Mouse (Mus musculus) lung, adult 18-20 months (tissue): ENCODE results near the gene Gm21680.
"Not testable (repeated sequence)": the region's sequence is repeated elsewhere in the genome, so short reads cannot be mapped to it uniquely, and the experiment has no call there.

ENCODE experiments used
- DNase-seq, 2 experiments: peaks; one replicate each; pipeline ENCODE4 v3.0.0; 2022; ENCODE audit warnings: mixed read lengths in 2 of 2

The Gm21680 gene

GRCm38 (mm10) chr5:25972563-25972962 is at the start of gene Gm21680:
TSS of gene Gm21680 (minus strand) at chr5:25972663.
- DNase-seq: not testable (repeated sequence)

DNA sequence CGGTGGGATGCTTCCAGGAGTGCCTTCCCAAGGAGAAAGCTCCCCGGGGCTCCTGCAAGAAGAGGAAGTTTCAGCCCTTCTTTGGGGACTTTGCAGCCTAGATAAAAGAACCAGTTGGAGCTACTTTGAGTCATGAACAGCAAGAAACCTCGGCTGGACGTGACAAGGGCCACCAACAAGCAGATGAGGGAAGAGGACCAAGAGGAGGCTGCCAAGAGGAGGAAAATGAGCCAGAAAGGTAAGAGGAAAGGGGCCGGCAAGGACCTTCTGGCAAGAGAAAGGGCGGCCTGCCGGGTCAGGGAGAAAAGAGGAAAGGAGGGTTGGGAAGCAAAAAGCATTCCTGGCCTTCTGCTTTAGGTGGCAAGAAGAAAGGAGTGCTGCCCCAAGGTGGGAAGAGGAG is 35.2 kb upstream of the Gm21680 start:
- not testable (repeated sequence) for DNase-seq

- not testable (repeated sequence) for DNase-seq
Observed at GRCm38 (mm10) chr5:26006937-26007695, 34.7 kb upstream of the Gm21680 start.

DNA sequence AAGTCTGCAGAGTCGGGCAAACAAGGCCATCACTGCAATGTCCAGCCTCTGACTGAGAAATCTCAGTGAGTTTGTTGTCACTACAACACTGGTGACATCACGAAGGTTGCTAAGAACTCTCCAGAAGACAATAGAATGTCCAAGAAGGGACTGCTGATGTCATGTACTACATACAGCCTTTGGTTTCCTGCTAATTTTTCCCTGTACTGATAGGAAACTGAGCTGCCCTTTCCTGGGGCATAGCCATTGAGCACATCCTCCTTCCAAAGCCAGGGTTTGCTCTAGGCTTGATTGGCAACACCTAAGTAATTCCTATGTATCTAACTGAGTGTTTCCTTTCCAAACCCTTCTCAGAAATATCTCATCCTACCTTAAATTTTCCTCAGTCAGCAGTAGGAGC is 32.2 kb upstream of the Gm21680 start, which contains the start of gene Gm1979:
Gene Gm1979, minus strand, starts transcription at position 101 of the 400 bp plus-strand sequence.
- DNase-seq: not testable (repeated sequence)

DNA sequence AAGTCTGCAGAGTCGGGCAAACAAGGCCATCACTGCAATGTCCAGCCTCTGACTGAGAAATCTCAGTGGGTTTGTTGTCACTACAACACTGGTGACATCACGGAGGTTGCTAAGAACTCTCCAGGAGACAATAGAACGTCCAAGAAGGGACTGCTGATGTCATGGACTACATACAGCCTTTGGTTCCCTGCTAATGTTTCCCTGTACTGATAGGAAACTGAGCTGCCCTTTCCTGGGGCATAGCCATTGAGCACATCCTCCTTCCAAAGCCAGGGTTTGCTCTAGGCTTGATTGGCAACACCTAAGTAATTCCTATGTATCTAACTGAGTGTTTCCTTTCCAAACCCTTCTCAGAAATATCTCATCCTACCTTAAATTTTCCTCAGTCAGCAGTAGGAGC is 16.1 kb upstream of the Gm21680 start, which contains the start of gene Gm21698:
Gene Gm21698, minus strand, starts transcription at position 101 of the 400 bp plus-strand sequence.
- not testable (repeated sequence) for DNase-seq

DNA sequence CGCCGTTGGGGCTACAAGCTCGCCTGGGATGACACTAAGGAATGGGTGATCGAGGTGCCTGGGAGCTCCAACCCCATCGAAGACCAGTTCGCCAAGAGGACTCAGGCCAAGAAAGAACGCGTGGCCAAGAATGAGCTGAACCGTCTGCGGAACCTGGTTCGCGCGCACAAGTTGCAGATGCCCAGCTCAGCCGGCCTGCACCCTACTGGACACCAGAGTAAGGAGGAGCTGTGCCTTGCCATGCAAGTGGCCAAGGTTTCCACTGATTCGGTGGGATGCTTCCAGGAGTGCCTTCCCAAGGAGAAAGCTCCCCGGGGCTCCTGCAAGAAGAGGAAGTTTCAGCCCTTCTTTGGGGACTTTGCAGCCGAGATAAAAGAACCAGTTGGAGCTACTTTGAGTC is 15.4 kb downstream of the Gm21680 start:
- DNase-seq: not testable (repeated sequence)

- not testable (repeated sequence) for DNase-seq
Observed at GRCm38 (mm10) chr5:25956611-25957010, 15.9 kb downstream of the Gm21680 start.

- not testable (repeated sequence) for DNase-seq
Observed at GRCm38 (mm10) chr5:25954317-25954716, 18.1 kb downstream of the Gm21680 start, which contains the start of gene Gm21671. TSS of gene Gm21671 (minus strand) at chr5:25954417.

GRCm38 (mm10) chr5:25945391-25945790 is 27.1 kb downstream of the Gm21680 start:
- DNase-seq: not testable (repeated sequence)

GRCm38 (mm10) chr5:25942281-25942680 is 30.2 kb downstream of the Gm21680 start, which contains the start of gene Gm21663:
TSS of gene Gm21663 (minus strand) at chr5:25942381.
- not testable (repeated sequence) for DNase-seq
